Mouse (Mus musculus): Measurements from ENCODE around the gene Srsf4. TPM values are rescaled to one million over a fixed set of nuclear protein-coding genes. Genes with fewer than 3 reads are reported as not detected.

Gene Srsf4
- total RNA-seq, 2 experiments from 2014 or later = 39.0 to 44.5 TPM

- no peak for ATAC-seq (ENCODE audit: poor library complexity, severe bottlenecking)
These were observed 77.2 kb downstream of the Srsf4 start for GRCm38 (mm10) chr4:131950657-131951056.

Other genes starting within 250 kb of the Srsf4 start
- gene Ptpru, start 35.3 kb upstream of the Srsf4 start, total RNA-seq (2015) = 2.1 and 2.5 TPM in 2 replicates
- 0.49 and 0.95 TPM in 2 replicates for gene Ptpru, start 35.3 kb upstream of the Srsf4 start, total RNA-seq (2017)
- 15.3 and 18.4 TPM in 2 replicates for gene Mecr, start 30.1 kb upstream of the Srsf4 start, total RNA-seq (2015)
- 11.0 and 20.6 TPM in 2 replicates for gene Mecr, start 30.1 kb upstream of the Srsf4 start, total RNA-seq (2017)
- not detected in 2 replicates for gene Tmem200b, start 48.2 kb downstream of the Srsf4 start, total RNA-seq (2015)
- not detected in 2 replicates for gene Tmem200b, start 48.2 kb downstream of the Srsf4 start, total RNA-seq (2017)
- 0.16 TPM in 1 of 2 replicates, not detected in the other for gene Gm10300, start 201.1 kb downstream of the Srsf4 start, total RNA-seq (2015)
- gene Gm10300, start 201.1 kb downstream of the Srsf4 start, total RNA-seq (2017) = 0.33 and 0.37 TPM in 2 replicates
- gene Epb41, start 201.7 kb downstream of the Srsf4 start, total RNA-seq (2015) = 42.5 and 51.8 TPM in 2 replicates
- gene Epb41, start 201.7 kb downstream of the Srsf4 start, total RNA-seq (2017) = 61.1 and 62.3 TPM in 2 replicates